Mouse (Mus musculus): Measurements from ENCODE around the gene Sprn.

Sprn gene

DNA sequence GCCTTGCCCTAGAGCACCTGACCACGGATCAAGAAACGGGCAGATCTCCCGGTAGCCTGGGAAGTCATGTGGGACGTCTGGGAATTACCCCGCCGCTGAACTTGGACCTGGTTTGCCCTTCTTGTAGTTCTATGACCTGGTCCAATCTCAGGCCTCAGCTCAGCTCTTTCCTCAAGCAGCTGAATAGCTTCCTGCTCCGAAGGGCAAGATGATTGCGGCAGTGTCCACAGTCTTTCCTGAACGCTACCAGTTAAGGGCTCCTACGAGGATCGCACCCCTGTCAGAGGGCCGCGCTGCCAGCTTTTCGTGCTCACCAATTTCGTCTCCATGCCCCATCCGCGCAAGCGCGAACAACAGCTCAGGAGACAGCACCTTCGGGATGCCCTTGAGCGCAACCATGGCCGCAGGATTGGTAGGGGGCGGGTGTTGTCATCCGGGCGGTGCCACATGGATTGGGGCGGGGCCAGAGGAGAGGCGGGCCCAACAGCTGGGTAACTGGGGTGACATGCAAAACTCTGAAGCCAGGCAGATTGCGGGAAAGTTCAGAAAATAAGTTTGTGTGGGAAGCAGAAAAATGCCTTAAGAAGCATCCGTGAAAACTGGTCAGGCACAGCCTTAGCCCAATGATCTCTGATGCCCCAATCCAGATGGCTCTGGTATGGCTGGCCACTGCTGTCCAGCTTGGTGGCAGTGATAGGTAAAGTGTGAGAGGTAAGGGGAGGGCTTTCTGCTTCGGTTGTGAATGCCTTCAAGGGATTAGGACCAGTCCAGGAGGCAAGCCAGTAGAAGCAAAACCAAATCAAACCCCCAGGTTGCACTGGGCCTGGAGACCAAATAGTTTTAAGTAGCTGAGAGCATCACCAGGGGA, 52.5 kb downstream of the Sprn start, which contains the start of gene Fuom:
Gene Fuom, minus strand, starts transcription at position 449 of the 868 bp plus-strand sequence.
- peak; percentile 63 for DNase-seq (ENCODE audit: low read depth, low spot score)

DNA sequence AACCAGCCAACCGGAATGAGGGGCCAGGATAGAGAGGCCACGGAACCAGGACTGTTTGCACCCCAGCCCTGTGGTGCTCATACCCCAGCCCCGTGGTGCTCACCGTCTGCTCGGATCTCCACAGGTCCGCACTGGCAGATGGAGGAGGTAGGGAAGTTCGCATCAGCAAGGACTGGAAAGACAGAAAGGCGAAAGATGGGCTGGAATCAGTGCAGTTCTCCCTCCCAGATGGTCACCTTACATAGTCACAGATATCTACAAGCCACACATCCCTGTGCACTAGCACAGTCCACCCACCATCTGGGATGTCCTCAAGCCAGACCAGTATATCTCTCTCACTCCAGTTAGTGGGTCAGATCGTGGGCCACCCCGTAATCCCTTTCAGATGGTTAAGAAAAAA, 53.2 kb downstream of the Sprn start:
- no peak for DNase-seq (ENCODE audit: low read depth, low spot score)

Data from forelimb bud, embryonic 11.5 days (tissue).